In the genomic region with DNA sequence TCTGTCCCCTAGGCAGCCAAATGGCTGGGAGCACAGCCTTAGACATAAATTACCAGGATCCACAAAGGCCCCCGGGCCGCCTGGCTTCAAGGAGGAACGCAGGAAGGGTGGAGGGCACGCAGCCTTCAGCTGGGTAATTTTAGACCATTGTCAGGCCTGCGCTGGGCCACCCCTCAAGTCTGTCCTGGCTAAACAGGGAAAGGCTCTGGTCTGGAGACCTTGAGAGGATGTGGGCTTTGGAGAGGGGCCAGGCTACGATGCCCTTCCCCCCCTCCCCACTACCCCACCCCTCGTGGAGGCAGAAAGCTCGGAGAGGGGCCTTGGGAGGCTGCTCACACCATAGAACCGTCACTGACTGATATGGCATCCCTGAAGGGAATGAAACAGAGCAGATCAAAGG, we compare ENCODE assay signal across 10 mouse cellular contexts.
A peak's percentile ranks its signal among the peaks of the same experiment; 100 is the strongest.
DNase-seq lines count a peak whose midpoint lies in the region; ATAC-seq and TF ChIP-seq lines count a peak whose summit lies in the region.
"Had no signal": no experiment of that assay in that cellular context is flagged by ENCODE, and none has a peak within 500 bp of the region (broad histone marks: within the 10 kb centered on the region; RNA-seq: fewer than 3 reads in every experiment).

No protein-coding gene starts in this region.

- peaks cover 23% of the 10 kb centered on the region for H3K4me1 ChIP-seq in forebrain, embryonic 10.5 days
- 0 out of 2 replicates have a peak, but pooled peaks cover 3% of the 10 kb centered on the region for H3K4me1 ChIP-seq in forebrain, embryonic 12.5 days
- H3K4me1 ChIP-seq in lung, embryonic 16.5 days (replicated peaks; ENCODE audit: control insufficient read depth, insufficient read depth, low read length) = peaks cover 25% of the 10 kb centered on the region
- peaks cover 9% of the 10 kb centered on the region for H3K4me1 ChIP-seq in lung, adult 2 months (ENCODE audit: control insufficient read depth, insufficient read depth, low read length)
- no peaks in the 10 kb centered on the region for H3K4me1 ChIP-seq in kidney, adult 2 months (ENCODE audit: control insufficient read depth, insufficient read depth, low read length)
- no peaks in the 10 kb centered on the region; the same call in none of the 2 replicates for H3K4me1 ChIP-seq in lung, postnatal 0 days (ENCODE audit: insufficient read depth, low read depth, low read length)
- H3K4me1 ChIP-seq: midbrain, embryonic 15.5 days had no signal

- DNase-seq in forebrain, embryonic 10.5 days (ENCODE audit: extremely low spot score, low spot score) = no peak
- DNase-seq in lung, adult 2 months = no peak
- DNase-seq in kidney, adult 2 months = peak; percentile 68
- no peak for DNase-seq in lung, postnatal 0 days (ENCODE audit: low spot score)
- no peak for DNase-seq in left cerebral cortex, adult 8-10 months (ENCODE audit: low spot score in 2 of 2)
- no peak for DNase-seq in gastrocnemius, postnatal 36 days
- DNase-seq: cerebellum, postnatal 10 days had no signal

- H3K4me3 ChIP-seq in forebrain, embryonic 10.5 days = no peak overlapping the region
- H3K4me3 ChIP-seq in forebrain, embryonic 12.5 days (replicated peaks) = no peak overlapping the region
- no peak overlapping the region for H3K4me3 ChIP-seq in lung, embryonic 16.5 days (ENCODE audit: low read length)
- no peak overlapping the region for H3K4me3 ChIP-seq in lung, adult 2 months (replicated peaks; ENCODE audit: extremely low read depth, low read depth, low read length)
- no peak overlapping the region for H3K4me3 ChIP-seq in kidney, adult 2 months (ENCODE audit: insufficient read depth, low read depth, low read length)
- H3K4me3 ChIP-seq in lung, postnatal 0 days (ENCODE audit: low read depth, low read length) = no peak overlapping the region
- H3K4me3 ChIP-seq: midbrain, embryonic 15.5 days had no signal

- no peak for TF ChIP-seq EP300 in lung, postnatal 0 days (IDR thresholded peaks at IDR 0.05)

- H3K9me3 ChIP-seq in forebrain, embryonic 10.5 days = no peaks in the 10 kb centered on the region; the same call in 1 of the 2 replicates
- H3K9me3 ChIP-seq in forebrain, embryonic 12.5 days = no peaks in the 10 kb centered on the region
- no peaks in the 10 kb centered on the region for H3K9me3 ChIP-seq in lung, embryonic 16.5 days (ENCODE audit: control insufficient read depth, low read length)
- no peaks in the 10 kb centered on the region for H3K9me3 ChIP-seq in lung, postnatal 0 days (ENCODE audit: low read length)
- H3K9me3 ChIP-seq: midbrain, embryonic 15.5 days had no signal

- ATAC-seq in forebrain, embryonic 12.5 days (ENCODE audit: low FRiP score) = no peak
- ATAC-seq in lung, embryonic 16.5 days (ENCODE audit: low read depth) = peak; percentile 70
- ATAC-seq in lung, postnatal 0 days = peak; percentile 77
- ATAC-seq: midbrain, embryonic 15.5 days had no signal

- TF ChIP-seq CTCF in lung, adult 2 months (IDR thresholded peaks at IDR 0.05; ENCODE audit: insufficient read depth, low read length) = no peak
- TF ChIP-seq CTCF in kidney, adult 2 months (conservative IDR thresholded peaks at IDR 0.05; ENCODE audit: insufficient read depth, insufficient read length, low read depth, low read length) = no peak
- TF ChIP-seq CTCF in lung, postnatal 0 days (IDR thresholded peaks at IDR 0.05) = no peak

- no peak for TF ChIP-seq POLR2A in lung, adult 2 months (IDR thresholded peaks at IDR 0.05; ENCODE audit: borderline replicate concordance, extremely low read depth, low read depth, low read length)
- TF ChIP-seq POLR2A in kidney, adult 2 months (IDR thresholded peaks at IDR 0.05; ENCODE audit: low read depth, low read length) = no peak

- no peak overlapping the region for H3K9ac ChIP-seq in forebrain, embryonic 12.5 days
- H3K9ac ChIP-seq in lung, embryonic 16.5 days (ENCODE audit: low read length) = no peak overlapping the region
- H3K9ac ChIP-seq in lung, postnatal 0 days (replicated peaks; ENCODE audit: low read depth) = no peak overlapping the region
- H3K9ac ChIP-seq: midbrain, embryonic 15.5 days had no signal

- no peaks in the 10 kb centered on the region for H3K27me3 ChIP-seq in forebrain, embryonic 10.5 days (ENCODE audit: poor library complexity, severe bottlenecking)
- H3K27me3 ChIP-seq in forebrain, embryonic 12.5 days = no peaks in the 10 kb centered on the region
- no peaks in the 10 kb centered on the region for H3K27me3 ChIP-seq in lung, embryonic 16.5 days (ENCODE audit: control insufficient read depth, insufficient read depth, low read depth, low read length)
- no peaks in the 10 kb centered on the region for H3K27me3 ChIP-seq in kidney, adult 2 months (replicated peaks; ENCODE audit: control insufficient read depth, insufficient read depth, low read length)
- H3K27me3 ChIP-seq in lung, postnatal 0 days (replicated peaks; ENCODE audit: insufficient read depth, low read length) = no peaks in the 10 kb centered on the region
- H3K27me3 ChIP-seq: midbrain, embryonic 15.5 days had no signal

- no peaks in the 10 kb centered on the region for H3K36me3 ChIP-seq in forebrain, embryonic 10.5 days (replicated peaks)
- H3K36me3 ChIP-seq in forebrain, embryonic 12.5 days (replicated peaks) = no peaks in the 10 kb centered on the region
- no peaks in the 10 kb centered on the region for H3K36me3 ChIP-seq in lung, embryonic 16.5 days (ENCODE audit: control insufficient read depth, insufficient read depth, low read length)
- no peaks in the 10 kb centered on the region for H3K36me3 ChIP-seq in kidney, adult 2 months (ENCODE audit: control insufficient read depth, insufficient read depth, low read length)
- H3K36me3 ChIP-seq in lung, postnatal 0 days (ENCODE audit: insufficient read depth, low read length) = no peaks in the 10 kb centered on the region
- H3K36me3 ChIP-seq: midbrain, embryonic 15.5 days had no signal

- 69% methylated on average over 9 of the region's 9 CpGs for WGBS in forebrain, embryonic 10.5 days
- WGBS in forebrain, embryonic 12.5 days = 63% methylated on average over 9 of the region's 9 CpGs
- WGBS in lung, embryonic 16.5 days = 33% methylated on average over 9 of the region's 9 CpGs
- 26% methylated on average over 9 of the region's 9 CpGs for WGBS in lung, adult 2 months
- 27% methylated on average over 9 of the region's 9 CpGs for WGBS in kidney, adult 2 months
- WGBS in lung, postnatal 0 days = 23% methylated on average over 9 of the region's 9 CpGs

- intact Hi-C loops in gastrocnemius, postnatal 36 days (cut with DNase I) = no loop called here

- 0 out of 2 replicates have a peak overlapping the region, but pooled peaks have one; percentile 48 for H3K27ac ChIP-seq in forebrain, embryonic 10.5 days
- no peak overlapping the region for H3K27ac ChIP-seq in forebrain, embryonic 12.5 days
- H3K27ac ChIP-seq in lung, embryonic 16.5 days (ENCODE audit: low read length) = no peak overlapping the region
- H3K27ac ChIP-seq in kidney, adult 2 months (ENCODE audit: insufficient read depth, low read depth, low read length) = no peak overlapping the region
- H3K27ac ChIP-seq in lung, postnatal 0 days (ENCODE audit: low read length) = no peak overlapping the region
- H3K27ac ChIP-seq: midbrain, embryonic 15.5 days had no signal

- no peak overlapping the region for H3K4me2 ChIP-seq in forebrain, embryonic 12.5 days
- no peak overlapping the region for H3K4me2 ChIP-seq in lung, embryonic 16.5 days (ENCODE audit: low read depth, low read length)
- H3K4me2 ChIP-seq in lung, postnatal 0 days (replicated peaks; ENCODE audit: low read depth, low read length) = no peak overlapping the region
- H3K4me2 ChIP-seq: midbrain, embryonic 15.5 days had no signal
